8 mouse cellular contexts compared by ENCODE assay signal in the genomic region with DNA sequence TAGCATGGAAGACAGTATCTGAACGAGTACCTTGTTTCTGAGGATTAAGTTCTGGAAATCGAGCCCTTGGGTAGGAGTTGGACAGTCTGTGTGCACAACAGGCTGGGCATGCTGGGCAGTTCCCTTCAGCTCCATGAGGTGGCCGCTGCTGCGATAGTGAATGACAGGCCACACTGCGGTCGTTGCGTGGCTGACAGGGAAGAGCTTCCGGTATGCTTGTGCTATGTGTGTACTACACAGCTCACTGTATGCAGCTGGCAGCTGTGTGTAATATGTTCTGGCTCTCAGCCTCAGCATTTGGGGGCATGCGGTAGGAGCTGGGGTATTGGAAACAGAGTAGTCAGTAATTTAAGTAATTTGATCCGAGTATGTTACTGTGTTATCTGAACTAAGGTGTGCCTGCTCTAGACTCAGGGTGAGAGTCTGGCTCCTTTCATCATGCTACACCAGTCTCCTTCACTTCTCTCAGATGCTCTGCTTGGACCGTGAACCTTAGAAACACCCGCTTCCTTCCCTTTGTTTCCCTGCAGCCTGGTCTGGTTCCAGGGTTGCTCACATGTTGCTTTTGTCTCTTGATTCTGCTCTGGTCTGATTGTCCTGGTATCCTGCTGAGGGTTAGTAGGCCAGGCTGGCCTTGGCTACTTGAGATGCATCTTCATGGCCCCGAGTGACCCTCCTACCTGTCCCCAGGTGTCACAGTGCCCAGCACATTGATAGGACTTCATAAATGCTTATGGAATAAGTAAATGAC. TPM values are rescaled to one million over a fixed set of nuclear protein-coding genes. Genes with fewer than 3 reads are reported as not detected.
DNase-seq lines count a peak whose midpoint lies in the region; ATAC-seq lines count a peak whose summit lies in the region.

No protein-coding gene starts in this region.

- peak; percentile 46; the same call in 1 of the 2 replicates for ATAC-seq in heart, embryonic 11.5 days (replicated peaks; ENCODE audit: insufficient number of reproducible peaks, low FRiP score, low TSS enrichment)
- ATAC-seq in limb, embryonic 13.5 days (ENCODE audit: low FRiP score, low read depth): no peak; the same call in 1 of the 2 replicates
- ATAC-seq in midbrain, embryonic 13.5 days: peak; percentile 61

- H3K4me2 ChIP-seq in heart, embryonic 11.5 days: peak overlapping the region; percentile 39; the same call in 1 of the 2 replicates
- H3K4me2 ChIP-seq in limb, embryonic 13.5 days (replicated peaks): 0 out of 2 replicates have a peak overlapping the region, but pooled peaks have one; percentile 23
- H3K4me2 ChIP-seq in midbrain, embryonic 13.5 days (replicated peaks): no peak overlapping the region; the same call in 1 of the 2 replicates

- H3K9ac ChIP-seq in heart, embryonic 11.5 days (ENCODE audit: low read depth, low read length): no peak overlapping the region
- no peak overlapping the region for H3K9ac ChIP-seq in limb, embryonic 13.5 days
- no peak overlapping the region for H3K9ac ChIP-seq in midbrain, embryonic 13.5 days (replicated peaks)

- no peaks in the 10 kb centered on the region for H3K9me3 ChIP-seq in heart, embryonic 11.5 days (replicated peaks; ENCODE audit: control insufficient read depth, low read length)
- H3K9me3 ChIP-seq in limb, embryonic 13.5 days: peaks cover 8% of the 10 kb centered on the region; the same call in 1 of the 2 replicates
- H3K9me3 ChIP-seq in midbrain, embryonic 13.5 days: no peaks in the 10 kb centered on the region

- no peak overlapping the region; the same call in 1 of the 2 replicates for H3K27ac ChIP-seq in heart, embryonic 11.5 days (ENCODE audit: low read depth, low read length)
- peak overlapping the region; percentile 44; the same call in 1 of the 2 replicates for H3K27ac ChIP-seq in limb, embryonic 13.5 days
- H3K27ac ChIP-seq in midbrain, embryonic 13.5 days: peak overlapping the region; percentile 84

- no peaks in the 10 kb centered on the region for H3K27me3 ChIP-seq in heart, embryonic 11.5 days (ENCODE audit: control insufficient read depth, insufficient read depth, low read length)
- no peaks in the 10 kb centered on the region for H3K27me3 ChIP-seq in limb, embryonic 13.5 days
- no peaks in the 10 kb centered on the region for H3K27me3 ChIP-seq in midbrain, embryonic 13.5 days

- no peak overlapping the region for H3K4me3 ChIP-seq in heart, embryonic 11.5 days (ENCODE audit: low read depth, low read length)
- H3K4me3 ChIP-seq in limb, embryonic 13.5 days: no peak overlapping the region
- no peak overlapping the region for H3K4me3 ChIP-seq in midbrain, embryonic 13.5 days (replicated peaks)

- DNase-seq in spleen, postnatal 4 days (ENCODE audit: low spot score in 2 of 2): peak; percentile 28 to 69
- no peak for DNase-seq in spleen, postnatal 36 days (ENCODE audit: low spot score in 2 of 2)
- peak; percentile 58 to 70 for DNase-seq in cerebellum, postnatal 25 days
- no peak for DNase-seq in adipocyte (ENCODE audit: low spot score)
- no peak for DNase-seq in spleen, adult 12 weeks (ENCODE audit: low spot score)

- H3K4me1 ChIP-seq in heart, embryonic 11.5 days (ENCODE audit: control insufficient read depth, insufficient read depth, low read length): peaks cover 24% of the 10 kb centered on the region
- peaks cover 28% of the 10 kb centered on the region for H3K4me1 ChIP-seq in limb, embryonic 13.5 days
- H3K4me1 ChIP-seq in midbrain, embryonic 13.5 days (replicated peaks): peaks cover 46% of the 10 kb centered on the region

- no peaks in the 10 kb centered on the region for H3K36me3 ChIP-seq in heart, embryonic 11.5 days (ENCODE audit: control insufficient read depth, insufficient read depth, low read length)
- H3K36me3 ChIP-seq in limb, embryonic 13.5 days: no peaks in the 10 kb centered on the region
- H3K36me3 ChIP-seq in midbrain, embryonic 13.5 days: peaks cover 7% of the 10 kb centered on the region; the same call in 1 of the 2 replicates

- WGBS in heart, embryonic 11.5 days (ENCODE audit: insufficient replicate concordance): 44% methylated on average over 13 of the region's 13 CpGs
- 40% methylated on average over 13 of the region's 13 CpGs for WGBS in limb, embryonic 13.5 days
- 42% methylated on average over 13 of the region's 13 CpGs for WGBS in midbrain, embryonic 13.5 days

RNA-seq across cellular contexts. Expression of a gene that starts 49.8 kb away (rescaled TPM):
- polyA plus RNA-seq in heart, embryonic 11.5 days (2014; fragmentation: Nextera tagmentation; extraction: Ambion mirVana): 8.4 and 11.4 TPM in 2 replicates
- polyA plus RNA-seq in limb, embryonic 13.5 days (2015; fragmentation: Nextera tagmentation; extraction: Ambion mirVana): 12.8 and 14.4 TPM in 2 replicates
- polyA plus RNA-seq in midbrain, embryonic 13.5 days (2015; fragmentation: Nextera tagmentation; extraction: Ambion mirVana): 18.7 and 20.5 TPM in 2 replicates

Comparison
In these comparisons a context has a peak if more than half of its experiments do, and no peak if none do; other contexts are left out.
1. DNase-seq: peak in spleen, postnatal 4 days (2 of 2) and cerebellum, postnatal 25 days (2 of 2); none in spleen, postnatal 36 days (0 of 2), adipocyte (single experiment) and spleen, adult 12 weeks (single experiment).